Mouse (Mus musculus) CD4-positive, CD25-positive, alpha-beta regulatory T cell, adult 4 months (primary cell): ENCODE results near the gene St6galnac5. TPM values are rescaled to one million over a fixed set of nuclear protein-coding genes. Genes with fewer than 3 reads are reported as not detected.

Experiments used
- ATAC-seq: one replicate; pipeline ENCODE4 v1.8.0; 2017
- polyA plus RNA-seq, 2 experiments: library from polyadenylated mRNA; unstranded; fragments of 100-300 nt; shearing (Covaris generic); gene quantifications; one replicate each; pipeline ENCODE4 v1.2.1; 2017

Gene St6galnac5
- polyA plus RNA-seq, 2 experiments from 2014 or later: not detected

DNA sequence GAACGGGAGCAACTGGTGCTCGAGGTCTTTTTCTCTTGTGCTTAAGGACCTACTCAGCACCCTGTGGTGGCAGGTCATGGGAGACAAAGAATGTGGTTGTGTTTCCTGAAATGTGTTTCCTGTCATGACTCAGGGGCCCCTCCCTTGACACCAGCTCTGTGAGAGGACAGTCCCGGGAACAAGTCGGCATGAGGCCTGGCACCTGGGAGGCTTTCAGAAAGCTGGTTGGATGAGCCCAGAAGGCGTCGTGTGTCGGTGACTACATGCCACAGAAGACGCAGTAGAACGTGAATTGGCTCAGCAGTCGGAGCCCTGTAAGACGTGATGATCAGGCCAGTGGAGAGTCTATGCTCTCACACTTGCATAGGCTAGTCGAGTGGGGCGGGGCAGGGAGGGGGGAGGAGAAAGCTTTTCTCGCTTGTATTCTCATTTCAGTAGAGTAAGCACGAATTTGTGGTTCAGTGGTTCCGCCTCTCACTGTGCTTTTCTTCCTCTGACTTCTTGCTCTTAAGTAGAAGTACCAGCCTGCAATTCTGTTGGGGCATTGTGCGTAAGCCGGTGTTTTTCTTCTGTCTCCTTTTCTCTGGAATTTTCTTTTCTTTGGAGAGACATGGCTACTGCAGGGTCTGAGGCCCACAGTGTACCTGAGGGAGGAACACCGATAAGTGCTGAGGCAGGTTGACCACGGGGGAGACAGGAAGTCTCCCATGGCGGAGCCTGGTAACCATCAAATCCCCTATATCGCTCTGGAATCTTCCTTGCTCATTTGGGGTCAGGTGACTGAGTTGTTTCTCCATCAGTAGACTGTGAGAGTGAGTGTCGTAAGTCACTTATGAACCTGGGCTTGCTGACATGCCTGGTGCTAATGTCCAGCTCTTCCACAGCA is 69.6 kb downstream of the St6galnac5 start:
- peak; percentile 82 for ATAC-seq

DNA sequence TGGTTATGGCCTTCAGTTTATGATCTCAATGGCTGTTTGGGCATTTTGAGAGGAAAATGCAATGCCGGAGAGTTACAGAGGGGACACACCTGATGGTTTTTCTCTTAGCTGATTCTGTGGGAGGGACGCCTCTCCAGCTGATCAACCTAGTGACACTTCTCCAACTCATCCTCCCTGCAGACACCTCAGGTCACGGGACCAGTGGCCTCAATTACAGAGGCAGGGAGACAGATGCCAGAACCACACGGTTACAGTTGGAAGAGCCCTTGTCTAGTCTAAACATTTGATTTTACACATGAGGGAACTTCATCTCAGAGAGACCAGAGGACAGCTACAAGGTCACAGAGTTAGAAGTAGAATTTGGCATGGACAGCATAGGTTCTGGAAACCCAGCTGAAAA is 70.5 kb downstream of the St6galnac5 start:
- no peak for ATAC-seq

DNA sequence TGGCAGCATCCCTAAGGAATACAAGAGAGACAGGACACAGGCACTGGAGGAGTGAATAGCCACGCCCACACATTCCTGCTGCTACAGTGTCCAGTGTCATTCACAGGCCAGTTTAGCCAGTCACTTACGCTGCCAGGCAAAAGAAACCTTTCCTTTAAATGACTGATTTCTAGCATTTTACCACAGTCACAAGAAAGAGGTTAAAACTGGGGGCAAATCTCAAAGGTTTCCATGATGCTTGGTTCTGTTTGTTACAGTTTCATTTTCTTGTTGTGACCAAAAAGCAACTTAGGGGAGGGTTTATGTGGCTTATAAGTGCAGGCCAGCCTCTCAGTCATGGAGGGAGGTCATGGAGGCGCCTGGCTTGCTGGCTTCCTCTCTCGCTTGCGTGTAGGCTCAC is 74.4 kb downstream of the St6galnac5 start:
- ATAC-seq: no peak

DNA sequence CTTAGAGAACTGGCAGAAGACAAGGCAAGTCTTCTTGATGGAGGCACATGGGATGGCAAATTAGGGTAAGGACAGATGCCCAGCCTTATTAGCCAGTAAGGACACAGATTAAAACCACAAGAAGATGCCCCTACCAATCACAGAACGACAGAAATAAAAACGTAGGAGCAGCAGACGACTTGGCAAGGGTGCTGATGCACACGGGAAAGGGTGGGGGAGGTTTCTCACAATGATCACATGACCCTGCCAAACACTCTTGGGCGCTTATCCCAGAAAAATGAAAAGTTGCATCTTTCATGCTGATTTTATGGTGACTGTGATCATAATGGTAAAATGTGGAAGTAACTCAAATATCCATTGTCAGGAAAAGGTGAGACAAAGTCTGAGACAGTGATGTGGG is 75.0 kb downstream of the St6galnac5 start:
- no peak for ATAC-seq

DNA sequence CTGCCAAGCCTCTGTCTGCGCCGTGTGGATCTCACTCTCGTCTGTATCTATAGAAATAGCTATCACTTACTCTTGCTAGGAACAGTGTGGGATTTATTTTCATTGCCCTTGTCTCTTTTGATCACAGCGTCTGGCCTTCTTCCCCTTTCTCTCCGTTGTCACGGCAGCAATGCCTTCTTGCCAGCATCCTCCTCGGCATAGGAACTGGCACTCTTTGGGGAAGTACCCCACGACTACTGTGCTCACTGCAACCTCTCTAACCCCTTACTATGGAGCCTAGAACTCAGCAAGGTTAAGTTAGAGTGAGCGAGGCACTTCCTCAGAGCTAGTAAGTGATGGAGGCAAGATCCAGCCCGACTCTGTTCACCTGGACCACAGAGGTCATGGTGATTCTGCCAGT is 76.2 kb downstream of the St6galnac5 start:
- ATAC-seq: no peak

DNA sequence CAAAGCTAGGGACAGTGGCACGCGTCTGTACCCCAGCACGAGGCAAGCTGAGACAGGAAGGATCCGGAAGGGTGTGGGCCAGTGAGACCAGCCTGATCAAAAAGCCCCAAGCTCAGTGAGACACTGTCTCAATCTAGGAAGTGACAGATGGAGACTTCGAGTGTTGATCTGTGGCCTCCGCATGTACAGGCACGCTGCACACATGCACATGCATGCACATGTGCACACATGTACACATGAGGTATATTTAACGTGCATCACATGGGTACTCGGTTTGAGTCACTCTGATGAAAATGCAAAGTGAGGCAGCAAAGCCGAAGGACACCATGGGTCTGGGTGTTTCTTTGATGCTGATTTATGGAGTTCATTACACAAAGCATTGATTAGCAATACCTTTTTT is 77.0 kb downstream of the St6galnac5 start:
- no peak for ATAC-seq

DNA sequence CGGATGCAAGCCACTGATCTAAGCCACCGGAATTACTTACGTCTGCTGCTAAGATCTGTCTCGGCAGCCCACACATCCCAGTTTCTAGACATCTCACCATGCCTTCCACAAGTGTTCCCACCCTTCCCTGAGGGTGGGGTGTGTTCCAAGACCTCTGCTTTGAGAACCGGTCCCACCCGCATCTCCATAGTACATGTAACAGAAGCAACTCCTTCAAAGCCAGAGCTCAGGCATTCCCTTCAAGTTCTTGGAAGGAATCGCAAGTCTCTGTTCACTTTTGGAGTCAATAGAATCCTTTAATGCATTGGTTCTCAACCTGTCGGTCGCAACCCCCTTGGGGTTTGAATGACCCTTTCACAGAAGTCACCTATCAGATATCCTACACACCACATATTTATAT is 83.1 kb downstream of the St6galnac5 start:
- ATAC-seq: no peak

DNA sequence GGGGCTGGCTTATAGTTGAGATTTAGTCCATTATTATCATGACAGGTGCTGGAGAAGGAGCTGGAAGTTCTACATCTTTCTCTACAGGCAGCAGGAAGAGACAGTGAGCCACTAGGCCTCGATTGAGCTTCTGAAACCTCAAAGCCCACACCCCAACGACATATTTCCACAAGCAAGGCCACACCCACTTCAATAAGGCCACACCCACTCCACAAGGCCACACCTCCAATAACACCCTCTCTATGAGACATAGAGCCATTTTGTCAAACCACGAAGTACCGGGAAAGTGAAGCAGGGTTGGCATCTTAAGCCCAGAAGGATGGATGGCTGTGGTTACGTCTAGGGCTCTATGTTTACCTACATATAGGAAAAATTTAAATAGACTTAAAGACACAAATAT is 84.8 kb downstream of the St6galnac5 start:
- no peak for ATAC-seq

DNA sequence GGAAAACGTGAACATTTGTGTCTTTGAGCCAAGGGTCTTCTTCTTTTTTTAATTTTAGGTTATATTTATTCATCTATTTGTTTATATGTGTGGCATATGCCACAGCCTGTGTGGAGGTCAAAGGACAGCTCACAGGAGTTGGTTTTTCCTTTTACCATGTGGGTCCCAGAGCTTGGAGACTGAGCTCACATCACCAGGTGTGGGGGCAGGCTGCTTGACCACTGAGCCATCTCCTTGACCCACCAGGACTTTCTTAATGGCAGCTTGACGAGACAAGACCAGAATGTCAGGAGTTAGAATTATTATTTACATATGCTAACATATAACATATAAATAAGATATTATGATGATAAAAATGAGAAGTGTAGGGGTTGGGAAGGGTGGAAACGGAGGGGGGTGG is 85.9 kb downstream of the St6galnac5 start:
- ATAC-seq: no peak

DNA sequence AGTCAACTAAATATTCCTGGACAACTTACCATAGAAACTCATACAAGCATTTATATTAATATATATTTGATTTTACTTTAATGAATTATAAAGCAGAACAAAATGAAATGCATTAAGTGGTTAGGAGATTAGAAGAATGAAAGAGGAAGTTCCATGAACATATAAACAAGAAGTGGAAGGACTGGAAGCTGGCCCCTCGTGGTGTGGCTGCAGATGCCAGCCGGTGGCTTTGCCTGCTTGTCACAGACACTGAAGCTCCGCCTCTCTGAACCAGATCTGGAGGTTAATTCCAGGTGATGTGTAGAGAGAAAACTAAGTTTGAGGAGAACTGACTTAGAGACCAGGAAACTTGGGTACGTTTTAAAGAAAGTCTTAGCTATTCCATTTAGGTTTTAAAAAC is 87.1 kb downstream of the St6galnac5 start:
- no peak for ATAC-seq

DNA sequence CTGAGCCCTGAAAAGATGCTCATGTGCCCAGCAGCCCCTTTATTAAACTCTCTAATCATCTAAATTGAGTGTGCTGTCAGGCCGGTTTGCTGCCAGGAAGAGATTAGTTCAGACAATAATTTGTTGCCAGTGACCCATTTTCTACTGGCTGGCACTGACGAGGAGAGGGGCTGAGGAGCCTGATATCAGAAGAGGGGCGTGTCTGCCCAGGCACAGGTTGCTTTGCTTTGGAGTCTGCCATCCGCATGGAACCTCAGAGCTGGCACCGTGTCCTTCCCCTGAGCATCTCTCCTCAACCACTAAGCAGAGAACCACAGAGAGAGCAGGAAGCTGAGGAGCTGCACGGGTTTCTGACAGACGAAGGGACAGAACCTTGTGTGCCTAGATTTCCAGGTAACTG is 93.9 kb downstream of the St6galnac5 start:
- ATAC-seq: no peak

DNA sequence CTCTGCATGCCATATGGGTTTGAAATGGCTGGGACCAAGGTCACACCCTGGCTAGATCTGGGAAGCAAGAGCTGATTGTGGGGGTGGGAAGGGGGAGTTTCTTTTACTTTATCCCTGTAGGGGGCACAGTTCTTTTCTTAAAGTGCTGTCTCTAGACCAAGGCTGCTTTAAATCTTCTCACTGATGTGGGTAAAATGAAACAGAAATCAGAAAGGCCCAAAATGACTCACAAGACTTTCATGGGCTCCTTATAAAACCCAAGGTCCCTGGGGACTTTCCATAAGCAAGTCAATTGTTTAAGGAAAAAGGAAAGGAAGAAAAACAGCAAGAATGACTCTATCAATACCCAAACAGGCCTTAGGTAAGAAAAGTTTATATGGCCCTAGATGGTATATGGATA is 95.3 kb downstream of the St6galnac5 start:
- ATAC-seq: peak; percentile 77

DNA sequence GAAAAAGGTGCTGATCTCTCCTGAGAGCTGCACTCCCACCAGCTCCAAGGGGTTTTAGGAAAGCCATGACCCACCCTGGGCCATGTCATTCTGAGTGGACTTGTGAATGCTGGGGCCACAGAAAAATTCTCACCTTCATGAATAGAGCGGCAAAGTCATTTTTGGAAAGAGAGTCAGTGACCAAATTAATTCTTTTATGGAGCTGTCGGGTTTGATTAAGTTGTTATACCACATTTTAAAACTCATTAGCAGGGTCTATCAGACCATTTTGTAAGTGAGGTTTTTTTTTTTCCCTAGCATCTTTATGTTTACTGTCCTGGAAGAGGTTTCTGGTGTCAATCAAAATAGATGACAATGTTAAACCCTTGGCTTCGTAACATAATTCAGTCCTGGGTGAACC is 98.5 kb downstream of the St6galnac5 start:
- ATAC-seq: no peak

DNA sequence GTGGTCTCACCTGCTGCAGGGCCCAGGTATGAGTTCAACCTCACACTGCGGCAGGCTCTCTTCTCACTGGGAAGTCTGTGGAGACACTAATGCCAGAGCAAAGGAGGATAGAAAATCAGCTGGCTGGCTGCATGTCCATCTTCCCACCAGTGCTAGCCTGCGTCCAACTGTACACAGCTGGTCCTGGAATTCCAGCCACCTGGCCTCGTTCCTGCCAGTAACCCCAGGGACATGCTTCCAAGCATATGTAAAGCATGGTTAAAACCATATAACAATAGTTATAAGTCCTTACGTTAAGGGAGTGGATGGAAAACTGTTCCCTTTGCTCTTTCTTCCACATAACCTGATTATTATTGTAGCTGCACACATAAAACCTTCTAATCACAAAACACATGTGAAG is 100.3 kb downstream of the St6galnac5 start:
- ATAC-seq: no peak

DNA sequence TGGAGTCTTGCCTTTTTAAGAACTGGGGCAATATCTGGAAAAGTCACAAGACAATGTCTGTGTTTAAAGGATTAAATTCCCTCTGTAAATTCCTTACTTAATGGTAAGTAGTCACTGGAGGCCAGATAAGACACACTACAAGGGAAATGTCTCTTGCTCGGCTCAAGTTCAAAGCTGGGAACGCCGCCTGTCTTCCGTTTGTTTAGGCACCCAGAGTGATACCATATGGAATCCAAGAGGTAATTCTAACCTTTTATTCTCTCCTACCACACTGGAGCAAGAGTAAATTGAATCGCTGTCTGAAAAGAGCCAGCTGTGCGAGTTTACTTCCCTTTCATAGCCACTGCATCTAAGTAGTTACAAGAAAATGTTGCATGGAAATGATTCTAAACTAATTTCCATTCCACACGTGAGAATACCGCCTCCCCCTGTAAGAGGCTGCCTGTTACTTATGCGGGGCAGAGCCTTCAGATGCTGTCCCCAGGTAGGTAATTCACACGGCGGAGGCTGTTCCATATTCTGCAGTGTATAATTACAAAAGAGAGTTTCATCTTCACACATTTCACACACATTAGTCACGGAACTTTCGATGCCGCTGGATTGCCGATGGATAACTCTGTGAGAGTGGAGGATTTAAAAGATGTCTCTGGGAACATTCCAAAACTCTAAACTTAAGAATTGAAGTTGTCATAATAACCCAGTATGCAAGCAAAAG is 101.8 kb downstream of the St6galnac5 start:
- no peak for ATAC-seq

DNA sequence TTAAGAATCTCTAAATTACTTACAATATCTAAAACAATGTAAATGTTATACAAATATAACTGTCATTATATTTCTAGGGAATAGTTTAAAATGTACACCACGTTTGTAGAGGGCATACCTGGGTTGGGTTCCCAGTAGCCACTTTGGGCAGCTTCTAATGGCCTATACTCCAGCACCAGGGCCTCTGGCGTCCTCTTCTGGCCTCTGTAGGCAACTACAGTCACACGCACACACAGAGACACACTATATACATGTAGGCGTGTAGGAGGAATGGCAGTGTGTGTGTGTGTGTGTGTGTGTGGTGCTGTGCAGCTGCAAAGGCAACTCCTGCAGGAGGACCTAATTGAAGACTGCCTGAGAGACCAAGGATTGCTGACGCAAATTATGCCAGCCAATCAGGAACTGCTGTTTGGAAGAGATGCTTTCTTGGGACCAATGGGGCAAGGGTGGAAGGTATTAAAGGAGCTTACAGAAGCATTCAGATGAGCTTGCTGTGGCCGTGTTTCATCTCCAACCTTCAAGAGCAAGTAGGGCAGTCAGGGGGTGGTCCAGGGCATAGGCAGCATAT is 106.2 kb downstream of the St6galnac5 start:
- no peak for ATAC-seq

DNA sequence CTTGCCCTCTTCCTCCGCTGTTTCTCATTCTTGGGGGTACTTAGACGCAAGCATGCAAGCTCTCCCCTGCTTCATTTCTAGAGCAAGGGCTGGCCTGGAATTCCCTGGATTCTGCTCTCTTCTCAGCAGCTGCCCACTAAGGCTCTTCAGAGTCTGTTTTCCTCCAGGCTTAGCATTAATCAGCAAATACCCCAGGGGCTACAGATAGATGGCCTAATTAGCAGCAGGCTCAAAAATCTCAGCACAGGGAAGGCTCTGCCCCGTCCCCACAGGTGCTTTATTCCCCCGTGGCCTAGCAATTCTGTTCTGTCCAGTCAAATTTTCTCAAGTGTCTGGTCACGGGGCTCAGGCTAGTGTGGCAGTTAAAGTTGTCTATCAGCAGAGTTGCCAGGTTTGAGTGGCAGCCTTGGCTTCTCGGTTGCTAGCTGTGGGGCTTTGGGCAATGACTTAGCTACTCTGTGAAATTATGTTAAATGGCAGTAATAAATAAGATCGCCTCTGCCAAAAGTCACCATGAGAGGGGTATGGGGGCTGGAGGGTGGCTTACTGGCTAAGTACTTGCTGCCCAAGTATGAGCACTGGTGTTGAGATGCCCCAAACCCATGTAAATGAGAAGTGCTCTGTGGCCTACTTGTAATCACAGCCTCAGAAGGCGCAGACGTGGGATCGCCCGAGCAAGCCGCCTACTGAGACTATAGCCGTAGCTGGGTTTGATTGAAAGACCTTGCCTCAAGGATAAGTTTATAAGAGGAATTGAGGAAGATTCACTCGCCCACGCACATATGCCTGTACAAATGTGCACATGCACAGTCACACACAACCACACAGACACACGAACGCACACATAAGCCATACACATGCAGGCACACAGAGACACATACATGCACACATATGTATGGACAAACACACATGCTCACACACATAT is 107.4 kb downstream of the St6galnac5 start:
- no peak for ATAC-seq

DNA sequence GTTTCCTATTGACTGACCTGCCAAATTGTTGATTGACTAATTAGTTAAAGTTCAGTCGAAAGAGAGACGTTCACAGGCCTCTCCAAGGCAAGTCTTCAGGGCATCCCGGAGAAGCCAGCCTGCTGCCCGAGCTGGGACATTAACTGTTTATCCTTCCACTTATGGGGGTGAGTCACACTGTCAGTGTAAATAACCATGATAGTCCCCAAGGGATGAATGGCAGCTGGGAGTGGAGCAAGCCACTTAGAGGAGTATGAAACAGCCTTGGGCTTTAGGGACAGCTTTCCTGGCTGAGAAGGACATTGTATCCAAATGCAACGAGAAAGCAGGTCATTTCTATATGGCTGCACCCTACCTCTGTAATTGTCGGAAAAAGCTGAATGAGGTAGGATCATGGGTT is 109.5 kb downstream of the St6galnac5 start:
- ATAC-seq: no peak

DNA sequence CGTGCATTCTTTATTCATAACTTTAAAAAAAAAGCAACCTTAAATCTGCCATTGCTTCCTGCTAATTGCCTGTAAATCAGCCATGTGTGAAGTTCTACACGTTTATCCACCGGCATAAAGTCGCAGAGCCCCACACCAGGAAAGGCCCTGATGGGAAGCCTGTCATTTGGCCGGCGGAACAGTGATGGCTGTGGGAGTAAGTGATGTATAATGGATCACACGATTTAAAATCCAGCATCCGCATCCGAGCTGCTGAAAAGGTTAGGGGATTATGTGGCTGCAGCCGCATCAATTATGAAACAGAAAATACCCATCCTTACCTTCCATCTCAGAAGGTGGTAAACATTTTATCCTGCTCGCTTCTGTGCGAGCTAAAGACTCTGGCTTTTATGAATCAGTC is 110.0 kb downstream of the St6galnac5 start:
- ATAC-seq: no peak

DNA sequence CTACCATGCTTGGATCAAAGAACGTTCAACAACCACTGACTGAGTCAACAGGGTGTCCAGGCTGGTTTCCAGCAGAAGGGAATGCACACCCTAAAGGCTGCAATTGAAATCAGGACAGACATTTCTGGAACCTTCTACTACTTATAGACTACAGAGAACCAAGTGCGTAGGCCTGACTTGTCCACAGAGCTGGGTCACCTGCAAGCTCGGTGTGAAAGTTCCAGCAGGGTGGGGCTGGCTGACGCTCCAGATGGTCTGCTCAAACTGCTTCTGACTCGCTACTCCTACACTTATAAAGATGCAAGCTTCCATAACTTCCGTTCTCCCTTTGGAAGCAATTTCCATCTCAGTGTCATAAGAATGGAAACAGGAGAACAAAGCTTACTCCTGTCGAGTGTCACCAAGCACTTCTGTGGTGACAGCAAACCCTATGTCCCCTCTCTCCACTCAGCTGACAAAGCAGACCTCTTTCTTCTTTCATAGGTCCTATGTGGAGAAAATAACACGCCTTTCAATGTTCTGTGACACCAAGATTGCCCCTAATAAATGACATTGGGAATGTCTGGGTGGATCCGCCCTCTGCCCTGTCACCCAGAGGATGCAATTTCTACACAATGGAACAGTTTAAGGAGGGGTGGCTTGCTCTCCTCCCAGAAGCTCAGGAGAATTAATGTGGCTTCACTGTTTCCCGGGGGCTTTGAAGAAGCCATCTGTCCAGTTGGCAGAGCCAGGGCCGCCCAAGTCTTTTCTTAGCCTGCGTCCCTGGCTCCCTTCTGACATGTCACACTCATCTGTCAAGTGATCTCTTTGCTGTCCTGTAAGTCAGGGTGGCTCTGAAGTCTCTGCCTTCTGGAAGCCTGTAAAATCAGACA is 114.2 kb downstream of the St6galnac5 start:
- no peak for ATAC-seq
